Mouse (Mus musculus) erythroblast, embryonic 14.5 days (primary cell): ENCODE results near the gene Dip2b.

ENCODE experiments used
- GATA1 ChIP-seq: IDR thresholded peaks from 2 replicates; pipeline ENCODE4 v1.6.1; 2012; ENCODE audit warnings: low read length, inconsistent platforms, mixed read lengths
- TAL1 ChIP-seq: IDR thresholded peaks from 3 replicates; pipeline ENCODE4 v1.6.1; 2012; ENCODE audit warnings: low read length, inconsistent platforms, mixed read lengths

DNA sequence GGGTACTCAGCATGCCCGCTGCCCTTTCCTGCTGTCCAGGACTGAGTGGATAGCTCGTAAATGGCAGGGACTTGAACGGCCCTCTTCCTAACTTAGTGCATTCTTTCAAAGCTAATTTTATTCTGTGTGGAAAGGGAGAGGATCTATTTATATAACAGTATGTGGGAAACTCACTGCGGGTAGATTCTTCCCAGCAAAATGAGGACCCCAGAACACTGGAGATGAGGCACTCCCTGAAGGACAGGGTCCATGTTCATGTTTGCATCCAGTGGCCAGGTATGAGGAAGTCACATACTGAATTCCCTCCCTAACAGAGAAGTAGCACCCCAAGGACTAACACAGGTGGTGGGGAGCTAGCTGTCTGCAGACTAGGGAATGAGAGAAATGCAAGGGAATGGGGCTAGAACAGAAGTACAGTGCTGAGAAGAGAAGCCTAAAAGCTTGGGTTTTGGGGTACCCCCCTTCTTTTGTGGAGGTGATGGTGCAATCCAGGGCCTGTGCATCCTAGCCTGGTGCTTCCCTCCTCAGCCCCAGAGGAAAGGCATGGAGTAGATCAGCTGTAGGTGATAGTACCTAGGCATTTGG lies 164.1 kb downstream of the Dip2b start:
- TF ChIP-seq TAL1 (no peak), GATA1 (no peak)
